Mouse (Mus musculus) frontal cortex, postnatal 10 days (tissue): ENCODE measurements around the gene Atf2.
"Not testable (repeated sequence)": the region's sequence is repeated elsewhere in the genome, so short reads cannot be mapped to it uniquely, and the experiment has no call there.

Source experiments
- DNase-seq, 2 experiments: peaks; one replicate each; pipeline ENCODE4 v3.0.0; 2022; ENCODE audit warnings: low spot score in 2 of 2, mixed read lengths in 1 of 2

Atf2 gene

DNA sequence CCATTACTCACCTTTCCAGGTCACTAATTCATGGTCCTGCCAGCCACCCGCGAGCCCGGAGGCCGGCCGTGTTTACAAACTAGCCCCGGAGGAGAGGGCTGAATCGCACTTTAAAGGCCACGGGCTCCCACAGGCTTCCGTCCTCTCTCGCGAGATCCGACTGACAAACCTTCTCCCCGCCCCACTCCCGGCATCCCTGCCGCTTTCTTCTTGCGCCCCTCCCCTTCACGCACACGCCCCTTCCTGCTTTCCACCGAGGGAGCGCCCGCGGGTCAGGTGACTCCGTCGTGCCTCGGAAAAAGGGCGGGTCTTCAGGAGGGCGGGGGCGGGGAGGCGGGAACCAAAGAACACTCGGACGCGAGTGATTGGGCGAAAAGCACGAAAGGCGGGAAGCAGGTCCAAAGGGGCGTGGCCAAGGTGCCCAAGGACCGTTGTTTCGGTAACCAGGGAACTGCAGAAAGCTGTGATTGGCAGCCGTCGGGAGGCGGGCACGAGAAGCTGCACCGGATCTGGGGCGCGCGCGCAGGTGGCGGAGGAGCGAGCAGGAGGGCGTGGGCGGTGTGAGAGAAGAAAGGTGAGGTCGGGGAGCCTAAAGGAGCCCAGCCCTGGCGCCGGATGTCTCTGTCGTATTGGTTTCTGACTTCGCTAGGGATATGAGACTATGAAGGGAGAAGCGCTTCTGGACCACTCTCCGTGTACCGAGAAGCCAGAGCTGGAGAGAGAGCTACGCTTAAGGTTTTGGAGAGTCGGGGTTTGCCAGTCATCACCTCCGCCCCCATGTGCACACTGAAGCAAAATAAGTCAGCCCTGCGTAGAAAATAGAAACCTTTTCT is at the start of gene Atf2:
TSS of gene Atf2 (minus strand) at position 176 of the 833 bp plus-strand sequence.
- DNase-seq = peak; percentile 99

DNA sequence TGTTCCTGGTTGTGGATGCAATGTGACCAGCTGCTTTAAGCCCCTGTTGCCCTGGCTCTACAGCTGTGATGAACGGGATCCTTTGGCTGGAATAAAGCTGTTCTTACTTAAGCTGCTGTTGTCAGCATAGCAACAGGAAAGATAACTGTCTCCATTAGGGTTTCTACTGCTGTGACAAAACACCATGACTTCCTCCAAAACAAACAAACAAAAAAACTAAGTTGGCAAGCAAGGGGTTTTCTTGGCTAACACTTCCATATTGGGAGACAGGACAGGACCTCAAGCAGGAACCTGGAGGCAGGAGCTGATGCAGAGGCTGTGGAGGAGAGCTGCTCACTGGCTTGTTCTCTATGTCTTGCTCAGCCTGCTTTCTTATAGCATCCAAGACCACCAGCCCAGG is 48.8 kb upstream of the Atf2 start:
- no peak for DNase-seq

DNA sequence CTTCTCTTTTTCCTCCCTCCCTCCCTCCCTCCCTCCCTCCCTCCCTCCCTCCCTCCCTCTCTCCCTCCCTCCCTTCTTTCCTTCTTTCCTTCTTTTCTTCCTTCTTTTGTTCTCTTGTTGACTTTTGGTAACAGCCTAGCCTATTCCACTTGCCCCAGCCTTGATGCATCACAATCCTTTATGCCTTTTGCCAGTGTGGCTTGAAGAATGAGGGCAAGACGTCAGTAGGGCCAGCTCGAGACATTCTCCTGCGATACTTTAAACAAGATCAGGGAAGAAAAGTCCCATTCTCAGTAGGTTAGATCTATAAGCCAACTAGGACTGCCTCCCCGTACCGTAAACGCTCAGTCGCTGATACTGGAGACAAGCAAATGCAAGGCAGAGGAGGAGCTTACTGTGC is 48.0 kb upstream of the Atf2 start:
- DNase-seq = no peak

DNA sequence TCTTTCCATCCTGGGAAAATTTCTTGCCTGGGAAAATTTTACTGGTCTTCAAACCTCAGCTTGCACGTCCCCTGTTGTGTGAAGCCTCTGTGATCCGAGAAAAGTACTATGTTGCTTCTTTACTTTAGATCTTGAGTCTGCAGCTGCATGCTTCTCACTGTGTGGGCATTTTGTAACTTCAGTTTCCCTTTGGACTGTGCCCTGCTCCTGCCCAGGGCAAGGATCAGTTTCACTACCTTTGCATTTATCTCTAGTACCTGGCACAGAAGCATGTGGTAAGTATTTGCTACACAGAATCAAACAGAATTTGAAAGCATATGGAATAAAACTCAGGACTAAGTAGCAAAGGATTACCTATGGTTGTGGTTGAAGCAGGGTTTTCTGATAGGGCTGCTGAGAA is 46.5 kb upstream of the Atf2 start:
- no peak for DNase-seq

DNA sequence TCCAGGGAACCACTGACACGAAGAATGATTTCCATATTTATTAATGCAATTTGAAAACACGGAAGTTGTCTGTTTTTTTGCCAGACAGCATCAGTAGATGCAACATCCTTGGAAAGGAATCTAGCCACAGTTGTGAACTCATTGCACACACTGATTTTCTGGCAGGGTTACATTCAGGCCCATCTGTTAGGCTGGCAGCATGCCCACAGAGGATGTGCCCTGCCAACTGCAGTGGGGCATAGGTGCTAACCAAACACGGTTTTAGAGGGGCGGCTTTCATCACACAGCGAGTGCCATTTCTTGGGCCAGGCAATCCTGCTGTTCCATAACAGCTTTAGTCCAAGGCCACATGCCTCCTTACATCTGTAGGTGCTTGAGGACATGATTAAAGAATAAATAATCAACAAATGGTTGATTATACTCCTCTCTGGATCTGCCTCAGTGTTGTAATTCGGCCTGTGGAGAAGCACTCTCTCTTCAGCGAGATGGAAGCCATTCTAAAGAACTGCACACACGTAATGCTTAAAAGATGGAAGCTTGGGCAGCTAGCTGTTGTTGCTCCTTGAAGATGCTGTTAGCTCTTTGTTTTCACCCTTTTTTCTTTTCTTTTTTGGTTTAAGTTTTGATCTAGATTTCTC is 40.4 kb upstream of the Atf2 start:
- DNase-seq = peak; percentile 13 to 19

DNA sequence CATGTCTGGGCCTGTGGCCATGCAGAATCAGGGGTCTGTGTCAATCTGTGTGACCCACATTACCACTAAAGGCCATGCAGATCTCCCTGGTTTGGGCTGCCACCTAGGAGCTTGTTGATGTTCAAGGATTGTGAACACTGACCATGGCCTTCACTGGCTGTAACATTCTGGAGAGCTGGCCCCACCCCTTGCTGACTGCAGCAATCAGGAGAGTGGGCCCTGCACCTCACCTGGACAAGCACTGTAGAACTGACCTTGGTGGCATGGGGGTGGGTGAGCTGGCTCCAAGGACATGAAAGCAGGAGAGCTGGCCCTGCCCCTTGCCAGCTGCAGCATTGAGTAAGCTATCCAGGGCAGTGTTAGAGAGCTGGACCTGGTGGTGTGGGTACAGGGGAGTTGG is 35.3 kb upstream of the Atf2 start:
- no peak for DNase-seq

DNA sequence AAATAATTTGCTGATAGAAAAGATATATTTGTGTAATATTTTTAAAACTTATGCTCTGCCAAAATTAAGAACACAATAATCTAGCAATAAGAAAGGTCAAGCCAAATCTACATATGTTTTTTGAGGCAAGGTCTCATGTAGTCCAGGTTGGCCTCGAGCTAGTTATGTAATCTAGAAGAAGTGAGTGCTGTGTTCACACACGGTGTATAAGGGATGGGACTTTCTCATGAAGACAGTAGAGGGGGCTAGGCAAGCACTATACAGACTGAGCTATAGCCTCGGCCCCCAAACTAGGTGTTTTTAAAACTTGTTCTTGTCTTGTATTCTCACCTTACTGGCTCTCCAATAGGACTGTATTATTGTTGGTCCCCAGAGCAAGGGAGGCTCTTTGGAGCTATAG is 33.1 kb upstream of the Atf2 start:
- no peak for DNase-seq

DNA sequence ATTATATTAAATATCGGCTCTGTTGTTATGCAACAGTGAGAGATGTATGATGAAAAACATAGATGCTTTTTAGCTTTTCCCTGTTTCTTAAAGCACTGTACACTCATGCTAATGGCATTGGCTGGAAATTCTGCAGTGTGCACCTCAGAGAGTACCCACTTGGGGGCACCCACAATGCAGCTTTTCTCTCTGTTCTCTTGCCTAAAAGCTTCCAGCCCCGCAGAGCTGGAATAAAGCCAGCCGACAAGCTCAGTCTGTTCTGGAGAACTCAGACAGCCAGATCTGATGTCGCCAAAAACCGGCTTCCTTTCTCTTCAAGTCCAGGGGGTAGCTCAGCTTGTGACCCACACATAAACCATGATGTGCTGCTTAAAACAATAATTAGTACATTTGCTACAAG is 32.6 kb upstream of the Atf2 start:
- peak; percentile 77 to 81 for DNase-seq

DNA sequence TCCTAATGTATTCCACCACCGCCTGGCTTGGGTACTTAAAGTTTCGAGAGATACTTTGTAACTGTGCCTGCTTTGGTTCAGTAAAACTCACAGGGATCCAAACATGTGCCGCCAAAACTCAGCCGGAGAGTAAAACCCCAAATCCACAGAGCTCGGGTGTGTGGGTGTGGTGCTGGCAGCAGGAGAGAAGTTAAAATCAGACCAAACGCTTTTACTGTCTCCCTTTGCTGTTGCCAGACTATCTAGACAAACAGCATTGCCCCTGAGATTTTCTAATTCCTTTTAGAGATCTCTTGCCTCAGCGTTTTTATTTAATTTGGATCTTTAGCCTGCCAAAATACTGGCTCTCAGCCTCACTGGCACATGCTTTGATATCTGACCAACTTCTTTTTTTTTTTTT is 27.2 kb upstream of the Atf2 start:
- DNase-seq = peak in 1 of 2 experiments; percentile 17

DNA sequence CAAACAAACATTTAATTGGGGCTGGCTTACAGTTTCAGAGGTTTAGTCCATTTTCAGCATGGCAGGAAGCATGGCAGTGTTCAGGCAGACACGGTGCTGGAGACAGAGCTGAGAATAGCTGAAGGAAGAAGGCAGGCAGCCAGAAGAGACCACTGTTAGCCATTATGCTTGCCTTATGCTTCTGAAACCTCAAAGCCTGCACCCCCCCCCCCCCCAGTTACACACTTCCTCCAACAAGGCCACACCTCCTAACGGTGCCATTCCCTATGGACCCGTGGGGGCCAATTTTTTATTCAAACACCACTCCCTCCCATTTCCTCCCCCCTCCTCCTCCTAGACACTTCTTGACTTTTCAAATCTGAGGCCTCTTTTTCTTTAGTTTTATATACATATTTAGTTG is 19.8 kb upstream of the Atf2 start:
- no peak for DNase-seq

DNA sequence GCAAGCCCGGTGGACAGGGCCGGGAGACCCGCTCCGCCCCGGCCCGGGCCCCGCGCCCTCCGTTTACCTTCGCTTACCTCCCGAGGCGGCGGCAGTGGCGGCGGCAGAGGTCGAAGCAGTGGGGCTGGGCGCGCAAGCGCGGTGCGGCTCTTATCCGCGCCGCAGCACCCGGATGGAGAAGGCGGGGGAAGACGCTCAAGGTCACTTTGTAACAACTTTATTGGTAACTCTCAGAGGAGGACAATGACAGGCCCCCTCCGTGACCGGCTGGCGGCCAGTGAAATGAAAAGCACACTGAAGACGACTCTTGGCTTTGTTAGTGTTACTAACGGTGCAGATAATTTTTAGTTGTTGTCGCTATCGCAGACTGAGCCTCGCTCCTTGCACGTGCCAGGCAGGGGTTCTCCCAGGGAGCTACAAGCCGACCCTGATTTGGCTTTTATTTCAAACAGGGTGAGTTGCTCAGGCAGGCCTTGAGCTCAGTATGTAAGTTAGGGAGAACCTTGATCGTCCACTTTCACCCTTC is 18.8 kb upstream of the Atf2 start, which contains the start of gene Atp5g3:
TSS of gene Atp5g3 (minus strand) at position 152 of the 526 bp plus-strand sequence.
- DNase-seq = peak; percentile 90

DNA sequence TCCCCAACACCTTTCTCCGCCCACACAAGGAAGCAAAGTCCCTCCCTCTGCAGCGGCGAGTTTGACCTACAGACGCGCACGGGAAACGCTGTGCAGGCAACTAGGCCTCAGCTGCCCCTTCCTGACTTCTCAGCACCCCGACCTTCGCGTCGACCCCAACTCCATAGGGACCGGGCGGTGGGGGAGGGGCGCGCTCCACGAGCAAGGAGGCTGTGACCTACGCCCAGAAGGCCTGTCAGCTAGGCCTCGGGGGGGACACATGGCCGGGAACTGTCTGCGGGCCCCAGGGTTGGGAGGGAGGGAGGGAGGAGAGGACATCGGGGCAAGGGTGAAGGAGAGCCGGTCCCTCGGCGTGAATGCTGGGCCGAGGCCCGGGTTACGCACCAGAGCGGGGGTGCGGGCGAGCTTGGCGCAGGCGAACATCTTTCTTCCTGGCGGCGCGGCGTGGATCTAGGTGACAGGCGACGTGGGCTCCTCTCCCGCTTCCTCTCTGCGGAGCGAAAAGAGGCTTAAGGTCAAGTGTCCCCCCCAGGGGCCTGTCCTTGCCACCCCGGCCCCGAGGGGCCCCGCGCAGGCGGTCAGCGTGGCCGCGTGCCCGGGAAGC is 18.2 kb upstream of the Atf2 start:
- DNase-seq = peak; percentile 48 to 55

DNA sequence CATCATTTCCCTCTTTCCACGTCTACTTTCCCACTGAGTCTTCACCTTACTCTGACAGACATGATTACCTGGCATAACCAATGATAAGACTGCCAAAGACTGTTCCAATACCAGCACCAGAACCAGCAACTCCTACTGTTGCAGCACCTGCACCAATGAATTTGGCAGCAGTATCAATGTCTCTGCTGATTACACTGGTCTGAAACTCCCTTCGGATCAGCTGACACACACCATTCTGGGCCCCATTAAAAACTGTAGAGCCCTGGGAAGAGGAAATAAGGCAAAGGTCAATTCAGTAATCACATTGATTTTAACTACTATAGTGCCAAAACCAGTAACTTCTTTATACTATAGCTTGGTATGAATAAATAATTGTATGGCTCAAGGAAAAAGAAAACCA is 16.7 kb upstream of the Atf2 start:
- DNase-seq = no peak

DNA sequence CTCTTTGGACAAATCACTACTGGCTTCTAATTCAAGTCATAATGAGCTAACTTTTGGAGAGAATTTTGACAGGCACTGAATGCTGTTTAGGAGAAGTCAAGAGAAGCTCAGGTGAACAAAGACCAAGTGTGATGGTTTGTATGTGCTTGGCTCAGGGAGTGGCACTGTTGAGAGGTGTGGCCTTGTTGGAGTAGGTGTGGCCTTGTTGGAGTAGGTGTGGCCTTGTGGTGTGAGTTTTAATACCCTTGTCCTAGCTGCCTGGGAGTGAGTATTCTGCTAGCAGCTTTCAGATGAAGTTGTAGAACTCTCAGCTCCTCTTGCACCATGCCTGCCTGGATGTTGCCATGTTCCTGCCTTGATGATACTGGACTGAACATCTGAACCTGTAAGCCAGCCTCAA is 12.2 kb upstream of the Atf2 start:
- not testable (repeated sequence) for DNase-seq

DNA sequence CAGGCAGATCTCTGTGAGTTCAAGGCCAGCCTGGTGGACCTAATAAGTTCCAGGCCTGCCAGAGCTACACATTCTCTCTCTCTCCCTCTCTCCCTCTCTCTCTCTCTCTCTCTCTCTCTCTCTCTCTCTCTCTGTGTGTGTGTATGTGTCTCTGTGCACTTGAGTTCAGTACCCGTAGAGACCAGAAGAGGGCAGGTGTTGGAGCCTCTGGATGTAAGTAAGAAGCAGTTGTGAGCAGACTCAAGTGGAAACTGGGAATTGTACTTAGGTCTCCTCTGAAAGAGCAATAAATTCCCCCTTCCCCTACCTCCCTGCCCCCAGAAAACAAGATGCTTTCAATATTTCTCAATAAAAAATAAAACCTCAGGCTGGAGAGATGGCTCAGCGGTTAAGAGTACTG is 11.1 kb upstream of the Atf2 start:
- DNase-seq = no peak

DNA sequence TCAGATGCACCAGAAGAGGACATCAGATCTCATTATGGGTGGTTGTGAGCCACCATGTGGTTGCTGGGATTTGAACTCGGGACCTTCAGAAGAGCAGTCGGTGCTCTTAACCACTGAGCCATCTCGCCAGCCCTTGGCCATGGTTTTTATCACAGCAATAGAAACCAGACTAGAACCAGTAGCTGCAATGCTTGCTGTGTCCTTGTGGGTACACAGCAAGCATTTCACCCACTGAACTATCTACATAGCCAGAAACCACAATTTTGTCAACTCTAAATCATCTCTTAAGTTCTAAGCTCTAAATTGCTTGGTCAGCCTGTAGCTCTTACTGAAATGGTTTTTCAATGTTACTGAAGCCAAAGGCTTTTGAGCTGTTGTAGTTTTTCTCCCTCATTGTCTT is 9.9 kb upstream of the Atf2 start:
- not testable (repeated sequence) for DNase-seq

DNA sequence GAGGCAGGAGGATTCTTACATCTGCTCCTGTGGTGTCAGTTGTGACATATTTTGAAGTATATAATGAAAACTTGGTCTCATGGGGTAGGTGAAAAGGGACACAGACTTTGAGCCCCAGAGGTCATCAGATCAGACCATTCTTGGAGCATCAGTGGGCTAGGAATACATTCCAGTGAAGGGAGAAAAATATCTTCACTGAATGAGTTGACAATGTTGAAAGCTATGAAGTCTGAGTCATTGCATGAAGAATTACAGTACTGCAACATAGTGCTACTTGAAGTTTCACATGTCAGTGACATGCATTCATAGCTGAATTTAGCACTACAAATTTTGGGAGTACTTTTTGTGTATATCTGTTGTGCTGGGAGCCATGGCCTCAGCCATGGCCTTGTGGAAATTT is 8.7 kb upstream of the Atf2 start:
- no peak for DNase-seq

DNA sequence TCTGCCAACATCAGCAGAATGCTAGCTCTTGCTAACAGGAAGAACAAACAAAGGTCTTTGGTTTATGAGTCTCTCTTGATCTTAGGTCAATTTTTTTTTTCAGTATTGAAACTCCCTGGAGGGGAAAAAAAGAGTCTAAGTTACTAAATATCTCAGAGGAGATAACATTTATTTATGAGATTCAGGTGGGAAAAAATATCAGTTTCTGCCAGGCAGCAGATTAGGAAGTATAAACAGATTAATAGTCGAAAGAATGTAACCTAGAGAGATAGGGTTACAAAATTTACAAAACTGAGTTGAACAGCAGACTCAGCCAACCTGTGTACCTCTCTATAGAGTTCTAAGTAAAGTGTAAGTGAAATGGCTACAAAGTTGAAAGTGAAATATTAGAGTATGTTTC is 7.9 kb upstream of the Atf2 start:
- DNase-seq = no peak

DNA sequence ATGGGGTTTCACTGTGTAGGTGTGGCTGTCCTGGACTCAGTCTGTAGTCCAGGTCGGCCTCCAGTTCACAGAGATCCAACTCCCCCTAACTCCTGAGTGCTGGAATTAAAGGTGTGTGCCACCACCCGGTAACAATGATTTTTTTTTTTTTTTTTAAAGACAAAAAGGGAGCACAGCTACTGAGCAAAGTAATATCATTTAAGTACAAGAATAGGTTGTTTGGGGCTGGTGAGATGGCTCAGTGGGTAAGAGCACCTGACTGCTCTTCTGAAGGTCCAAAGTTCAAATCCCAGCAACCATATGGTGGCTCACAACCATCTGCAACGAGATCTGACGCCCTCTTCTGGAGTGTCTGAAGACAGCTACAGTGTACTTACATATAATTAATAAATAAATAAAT is 4.5 kb upstream of the Atf2 start:
- DNase-seq = not testable (repeated sequence)

DNA sequence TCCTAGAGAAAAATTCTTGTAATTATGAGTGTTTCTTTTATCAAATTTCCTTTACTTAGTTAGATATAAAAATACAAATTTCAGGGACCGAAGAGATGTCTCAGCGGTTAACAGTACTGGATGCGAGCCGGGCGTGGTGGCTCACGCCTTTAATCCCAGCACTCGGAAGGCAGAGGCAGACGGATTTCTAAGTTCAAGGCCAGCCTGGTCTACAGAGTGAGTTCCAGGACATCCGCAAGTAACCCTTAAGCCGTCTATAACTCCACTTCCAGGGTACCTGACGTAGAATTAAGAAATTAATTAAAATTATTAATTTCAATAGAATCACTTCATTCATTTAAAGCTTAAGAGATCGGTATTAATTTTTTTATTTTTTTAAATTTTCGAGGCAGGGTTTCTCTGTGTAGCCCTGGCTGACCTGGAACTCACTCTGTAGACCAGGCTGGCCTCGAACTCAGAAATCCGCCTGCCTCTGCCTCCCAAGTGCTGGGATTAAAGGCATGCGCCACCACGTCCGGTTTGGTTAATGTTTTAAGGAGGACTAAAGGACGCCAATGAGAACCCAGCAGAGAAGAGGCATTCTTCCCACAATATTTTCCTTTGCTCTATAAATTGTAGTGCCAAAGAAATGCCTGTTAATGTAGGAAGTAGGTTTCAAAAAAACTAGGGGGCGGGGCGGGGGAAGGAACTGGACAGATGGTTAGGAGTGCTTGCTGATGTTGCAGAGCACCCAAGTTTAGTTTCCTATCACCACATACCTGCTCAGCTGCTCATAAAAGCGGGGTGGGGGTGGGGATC is 1.2 kb upstream of the Atf2 start:
- no peak for DNase-seq

DNA sequence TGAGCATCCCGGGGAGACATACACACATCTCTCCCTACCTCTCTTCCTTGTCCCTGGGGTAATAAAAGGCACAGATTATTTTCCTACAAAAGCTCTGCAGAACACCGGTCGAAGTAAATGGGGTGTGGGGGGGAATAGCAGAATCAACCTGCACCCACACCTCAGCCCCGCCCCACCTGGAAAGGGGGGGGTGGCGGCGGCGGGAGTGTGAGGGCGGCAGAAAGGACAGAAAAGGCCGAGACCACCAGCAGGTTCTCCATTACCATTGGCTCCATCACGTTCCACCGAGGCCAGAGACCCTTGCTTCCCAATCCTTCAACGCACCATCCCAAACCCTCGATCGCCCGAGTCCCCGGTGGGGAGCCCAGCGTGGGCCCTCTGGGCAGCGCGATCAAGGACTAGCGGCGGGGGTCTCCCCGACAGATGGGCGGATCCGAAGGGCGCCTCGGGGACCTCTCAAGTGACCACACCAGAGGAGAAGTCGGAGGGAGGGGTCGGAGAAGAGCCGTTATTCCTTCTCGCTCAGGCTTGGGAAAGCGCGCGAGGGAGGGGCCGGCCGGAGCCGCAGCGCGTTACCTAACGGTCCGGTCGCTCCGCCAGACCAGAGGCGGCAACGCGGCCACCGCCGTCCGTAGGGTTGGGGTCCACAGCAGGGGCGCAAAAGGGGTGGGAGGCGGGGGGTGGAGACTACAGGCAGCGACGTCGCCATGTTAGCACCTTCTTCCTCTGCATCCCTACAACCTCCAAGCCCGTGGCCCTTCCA is 557 bp downstream of the Atf2 start:
- DNase-seq = peak; percentile 59
